Mouse (Mus musculus) right cerebral cortex, postnatal 25 days (tissue): ENCODE data around the gene Tfpt.
"Not testable (repeated sequence)": the region's sequence is repeated elsewhere in the genome, so short reads cannot be mapped to it uniquely, and the experiment has no call there.

ENCODE experiments used
- DNase-seq: peaks from one replicate; pipeline ENCODE4 v3.0.0; 2022

Tfpt gene

GRCm38 (mm10) chr7:3616389-3617241, 13.1 kb downstream of the Tfpt start:
- peak; percentile 21 for DNase-seq

DNA sequence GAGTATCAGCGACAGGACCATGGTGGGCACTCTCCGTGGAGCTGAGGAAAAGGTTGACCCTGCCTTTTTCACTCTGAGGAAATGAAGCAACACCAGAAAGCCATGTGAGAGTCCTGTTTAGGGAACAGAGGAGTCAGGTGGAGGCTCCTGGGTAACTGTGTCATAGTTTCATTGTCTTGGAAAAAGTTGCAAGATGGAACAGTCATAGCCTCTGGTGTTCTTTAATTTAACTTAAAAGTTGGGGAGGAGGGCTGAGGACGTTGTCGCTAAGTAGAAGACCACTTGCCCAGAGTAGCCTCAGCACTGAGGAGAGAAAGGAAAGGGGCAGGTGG, 13.7 kb downstream of the Tfpt start, which contains the start of gene Oscar:
Gene Oscar (minus strand): TSS at position 101 of the 332 bp plus-strand sequence.
- DNase-seq, result no peak

GRCm38 (mm10) chr7:3614021-3614420, 15.7 kb downstream of the Tfpt start:
- DNase-seq, result no peak

GRCm38 (mm10) chr7:3611006-3611405, 18.7 kb downstream of the Tfpt start:
- no peak for DNase-seq

- DNase-seq, result no peak
These were observed 19.3 kb downstream of the Tfpt start for GRCm38 (mm10) chr7:3610437-3610836.

DNA sequence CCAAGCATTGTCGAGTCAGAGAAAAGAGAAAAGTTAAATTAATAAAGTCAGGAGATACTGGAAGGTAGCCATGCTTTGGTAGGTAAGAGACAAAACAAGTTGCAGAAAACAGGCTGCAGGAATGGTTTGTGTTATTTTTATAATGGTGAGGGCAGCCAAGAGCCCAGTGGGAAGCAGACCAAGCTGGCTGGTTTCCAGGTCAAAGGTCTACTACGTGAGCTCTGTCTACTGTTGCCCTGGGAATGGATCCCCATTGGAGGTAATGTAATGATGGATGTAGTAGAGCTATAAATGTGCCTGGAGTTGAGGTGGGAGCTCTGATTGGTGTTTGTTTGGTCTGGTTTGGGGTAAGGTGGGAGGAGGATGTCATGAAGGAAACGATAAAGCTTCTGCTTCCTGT, 20.6 kb downstream of the Tfpt start:
- DNase-seq, result no peak

- no peak for DNase-seq
These were observed 21.1 kb downstream of the Tfpt start for GRCm38 (mm10) chr7:3608668-3609067.

DNA sequence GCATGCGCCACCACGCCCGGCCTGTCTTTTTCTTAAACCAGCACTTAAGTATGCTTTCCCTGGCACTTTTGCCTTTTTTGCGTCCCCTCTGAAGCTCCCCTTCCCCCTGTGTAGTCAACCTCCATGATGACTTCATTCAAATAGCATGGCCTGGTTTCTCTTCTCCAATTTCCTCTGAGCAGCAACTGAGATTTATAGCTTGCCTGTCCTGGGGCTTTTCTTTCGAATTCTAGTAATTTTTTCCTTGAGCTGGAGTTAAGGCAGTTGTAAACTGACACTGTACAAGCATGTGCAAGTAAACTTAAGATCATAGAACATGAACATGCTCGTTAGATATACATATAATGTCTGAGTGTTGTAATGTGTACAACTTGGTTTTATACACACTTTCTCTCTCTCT, 22.3 kb downstream of the Tfpt start:
- DNase-seq, result no peak

DNA sequence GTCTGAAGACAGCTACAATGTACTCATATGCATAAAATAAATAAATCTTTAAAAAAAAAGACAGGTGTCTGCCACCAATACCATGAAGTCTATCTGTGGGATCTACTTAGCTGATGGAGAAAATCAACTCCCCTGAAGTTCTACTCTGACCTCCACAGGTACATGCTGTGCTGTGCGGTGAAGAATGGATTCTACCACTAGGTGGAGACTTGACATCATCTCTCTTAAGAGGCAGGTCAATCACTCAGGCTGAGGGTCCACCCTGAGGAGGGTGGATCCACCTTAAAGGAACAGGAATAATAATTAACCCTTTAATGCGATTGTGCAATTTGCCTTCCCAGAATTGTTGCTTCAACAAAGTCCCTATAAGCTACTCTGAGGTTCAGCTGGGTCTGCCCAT, 22.9 kb downstream of the Tfpt start:
- DNase-seq, result no peak

DNA sequence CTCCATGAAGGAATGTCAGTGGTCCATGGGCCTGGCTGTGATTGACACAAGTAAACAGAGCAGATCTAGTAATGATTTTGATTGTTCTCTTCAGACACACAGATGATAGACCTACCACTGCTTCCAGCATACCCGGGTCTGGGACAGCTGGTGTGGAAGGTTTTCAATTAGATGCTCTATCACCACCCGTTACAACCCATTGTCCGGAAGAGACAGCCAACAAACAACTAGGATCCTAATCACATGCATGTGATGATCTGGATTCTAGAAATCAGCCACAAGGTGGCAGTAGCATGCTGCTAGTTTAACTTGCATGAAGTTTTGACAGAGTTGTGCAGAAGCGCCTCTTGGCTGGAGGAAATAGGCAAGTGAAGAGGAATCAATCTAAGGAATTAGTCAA, 28.6 kb downstream of the Tfpt start:
- DNase-seq, result peak; percentile 53

DNA sequence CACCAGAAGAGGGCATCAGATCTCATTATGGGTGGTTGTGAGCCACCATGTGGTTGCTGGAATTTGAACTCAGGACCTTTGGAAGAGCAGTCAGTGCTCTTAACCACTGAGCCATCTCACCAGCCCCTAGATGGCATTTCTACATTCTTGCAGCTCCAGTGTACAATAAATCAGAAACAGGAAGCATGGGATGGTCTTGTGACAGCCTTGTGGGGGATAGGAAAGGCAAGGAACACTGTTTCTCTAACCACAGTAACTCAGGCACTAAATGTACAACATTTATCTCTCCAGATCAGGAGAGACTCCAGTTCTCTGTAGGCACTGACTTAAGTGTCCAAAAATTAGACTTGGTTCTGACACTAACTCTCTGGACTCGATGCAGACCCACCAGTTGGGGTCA, 32.0 kb downstream of the Tfpt start:
- not testable (repeated sequence) for DNase-seq

DNA sequence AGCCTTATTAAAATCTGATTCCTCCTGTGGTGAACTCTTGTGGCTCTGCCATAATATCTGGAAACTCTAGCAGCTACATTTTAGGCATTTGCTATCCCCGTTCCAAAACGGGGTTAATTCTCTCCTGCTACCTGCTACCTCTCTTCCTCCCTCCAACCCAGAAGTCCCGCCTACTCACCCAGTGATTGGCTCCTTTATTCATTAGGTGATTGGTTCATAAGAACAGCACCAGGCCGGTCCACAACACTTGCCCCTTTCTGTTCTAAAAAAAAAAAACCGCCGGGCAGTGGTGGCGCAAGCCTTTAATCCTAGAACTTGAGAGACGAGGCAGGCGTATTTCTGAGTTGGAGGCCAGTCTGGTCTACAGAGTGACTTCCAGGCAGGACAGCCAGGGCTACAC, 34.6 kb downstream of the Tfpt start:
- DNase-seq, result no peak

DNA sequence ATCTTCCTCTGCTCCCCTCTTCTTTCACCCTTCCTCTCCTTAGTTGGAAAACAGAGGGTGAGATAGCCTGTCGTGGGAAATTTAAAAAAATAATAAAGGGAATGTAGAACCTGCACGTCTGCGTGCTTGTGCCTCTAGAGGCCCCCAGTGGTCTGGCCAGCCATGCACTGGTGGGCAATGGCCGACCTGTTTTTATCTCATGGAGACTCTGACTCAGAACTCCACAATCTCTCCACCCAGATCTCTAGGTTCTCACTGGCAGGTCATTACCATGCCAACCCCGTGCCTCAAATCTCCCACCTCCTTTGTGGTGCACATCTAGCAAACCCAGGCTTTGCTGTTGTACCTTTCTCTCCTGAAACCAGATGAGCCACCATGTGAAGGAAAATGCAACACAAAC, 35.0 kb downstream of the Tfpt start:
- DNase-seq, result no peak

DNA sequence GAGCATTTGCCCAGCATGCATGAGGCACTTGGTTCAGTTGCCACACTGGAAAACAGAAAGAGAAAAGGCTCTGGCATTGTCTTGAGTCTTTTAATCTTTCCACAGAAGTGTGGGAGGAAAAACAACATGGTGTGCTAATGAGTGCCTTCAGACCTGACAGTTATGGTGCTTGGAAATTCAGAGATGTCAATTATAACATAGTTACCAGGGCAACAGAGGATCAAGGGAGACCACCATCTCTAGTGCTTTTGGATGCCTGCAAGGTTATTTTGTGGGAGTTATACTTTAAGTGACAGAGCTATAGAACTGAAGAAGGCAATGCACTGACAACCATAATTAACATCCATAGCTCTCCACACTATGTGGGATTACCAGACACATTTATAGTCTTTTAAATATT, 35.9 kb downstream of the Tfpt start:
- DNase-seq, result no peak

DNA sequence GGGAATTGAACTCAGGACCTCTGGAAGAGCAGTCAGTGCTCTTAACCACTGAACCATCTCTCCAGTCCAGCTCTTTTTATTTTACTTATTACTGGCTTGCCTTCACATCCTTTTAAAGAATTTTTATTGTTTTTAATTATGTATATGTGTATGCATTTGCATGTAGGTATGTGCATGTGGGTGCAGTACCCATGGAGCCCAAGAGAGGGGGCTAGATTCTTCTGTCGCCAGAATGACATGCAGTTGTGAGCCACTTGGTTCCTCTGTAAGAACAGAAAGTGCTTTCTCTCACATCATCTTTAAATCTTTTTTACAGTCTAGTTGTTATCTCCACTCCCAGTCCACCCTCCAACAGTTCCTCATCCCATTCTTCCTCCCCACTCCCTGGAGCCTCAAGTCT, 38.2 kb downstream of the Tfpt start:
- no peak for DNase-seq

DNA sequence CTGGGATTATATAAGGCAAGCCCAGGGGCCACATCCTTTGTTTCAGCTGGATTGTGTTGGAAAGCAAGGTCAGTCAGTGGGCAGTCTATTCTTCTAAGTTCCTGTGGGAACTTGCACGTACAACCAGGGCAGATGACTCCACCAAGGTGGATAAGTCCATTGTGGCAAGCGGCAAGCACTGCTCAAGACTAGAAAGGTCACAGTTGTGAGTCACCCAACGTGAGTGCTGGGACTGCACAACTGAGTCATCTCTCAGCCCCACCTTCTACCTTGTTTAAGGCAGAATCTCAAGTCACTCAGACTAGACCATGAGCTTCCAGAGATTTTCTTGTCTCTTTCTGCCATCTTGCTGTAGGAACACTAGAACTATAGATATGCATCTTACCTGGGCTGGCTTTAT, 39.2 kb downstream of the Tfpt start:
- no peak for DNase-seq

DNA sequence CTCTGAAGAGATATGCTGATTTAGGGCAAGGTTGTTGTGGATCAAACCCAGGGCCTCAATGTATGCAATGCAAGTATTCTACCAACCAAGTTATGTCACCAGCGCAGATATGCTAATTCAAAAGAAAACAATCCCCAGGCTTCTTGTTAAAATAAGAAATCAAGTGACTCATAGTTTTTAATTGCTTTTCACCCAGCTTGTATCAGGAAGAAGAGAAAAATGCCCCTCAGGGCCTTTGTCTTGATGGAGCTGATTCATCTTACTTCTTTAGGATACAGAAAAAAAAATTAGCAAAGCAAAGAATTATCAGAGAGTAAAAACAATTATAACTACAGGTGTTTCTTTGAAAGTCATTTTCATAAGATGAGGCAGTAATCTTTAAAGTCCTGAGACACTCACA, 42.4 kb downstream of the Tfpt start:
- DNase-seq, result no peak

DNA sequence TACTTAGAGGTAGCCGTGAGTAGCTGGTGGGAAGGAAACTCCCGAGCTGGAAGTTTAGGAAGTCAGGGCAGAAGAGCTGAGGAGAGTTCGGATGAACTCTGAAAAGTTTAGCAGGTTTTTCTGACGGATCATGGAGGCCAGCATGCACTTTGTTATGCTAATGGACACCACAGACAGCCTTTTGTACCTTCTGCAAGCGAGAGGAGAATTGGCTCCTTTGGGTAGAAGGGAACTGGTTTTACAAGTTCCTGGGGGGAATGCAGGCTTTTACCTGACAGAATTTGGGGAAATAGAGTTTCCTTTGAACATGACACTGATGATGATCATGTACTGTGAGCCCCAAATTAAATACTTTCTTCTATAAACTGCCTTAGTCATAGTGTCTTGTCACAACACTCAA, 43.5 kb downstream of the Tfpt start:
- no peak for DNase-seq

GRCm38 (mm10) chr7:3585763-3586162, 44.0 kb downstream of the Tfpt start:
- DNase-seq, result no peak

DNA sequence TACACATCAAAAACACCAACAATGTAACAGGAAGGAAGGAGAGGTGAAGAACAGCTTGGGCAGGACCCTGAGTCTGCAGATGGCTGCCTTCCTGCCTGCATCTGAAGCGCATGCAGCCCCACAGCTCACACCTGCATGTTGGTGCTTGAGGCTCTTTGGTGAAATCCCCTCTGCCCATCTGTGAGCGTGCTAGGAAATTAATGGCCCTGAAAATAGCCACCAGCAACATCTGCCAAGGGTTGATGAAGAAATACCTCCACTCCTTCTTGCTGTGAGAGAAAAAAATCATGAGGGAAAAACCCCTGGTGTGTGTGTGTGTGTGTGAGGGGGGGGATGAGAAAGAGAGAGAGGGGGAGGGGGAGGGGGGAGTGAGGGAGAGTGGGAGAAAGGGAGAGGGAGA, 49.7 kb downstream of the Tfpt start:
- DNase-seq, result no peak

DNA sequence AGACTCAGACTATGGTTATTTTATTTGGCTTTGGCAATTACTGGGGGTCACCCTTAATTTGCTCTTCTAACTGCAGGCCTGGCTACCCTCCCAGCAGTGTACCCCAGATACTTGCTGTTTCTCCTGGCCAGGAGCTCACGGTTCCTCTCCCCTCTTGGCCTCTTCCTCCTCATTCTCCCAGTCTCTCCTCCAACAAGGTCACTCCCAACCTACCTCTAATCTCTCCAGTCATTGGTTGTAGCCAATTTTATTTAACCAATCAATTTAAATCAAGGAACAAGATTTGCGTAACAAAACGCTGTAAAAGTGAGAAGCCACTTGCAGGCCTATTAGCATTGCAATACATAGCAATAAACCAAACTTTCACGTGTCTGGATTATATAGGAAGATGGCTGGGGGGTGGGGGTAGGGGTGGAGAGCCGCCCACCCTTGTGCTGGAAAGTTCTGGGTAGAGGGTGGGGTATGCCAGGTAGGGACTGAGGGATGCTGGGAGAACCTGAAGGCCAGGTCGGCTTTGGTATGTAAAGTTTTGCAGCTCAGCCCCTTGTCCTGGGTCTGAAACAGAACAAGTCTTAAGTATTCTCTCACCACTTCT, 50.7 kb downstream of the Tfpt start:
- no peak for DNase-seq

DNA sequence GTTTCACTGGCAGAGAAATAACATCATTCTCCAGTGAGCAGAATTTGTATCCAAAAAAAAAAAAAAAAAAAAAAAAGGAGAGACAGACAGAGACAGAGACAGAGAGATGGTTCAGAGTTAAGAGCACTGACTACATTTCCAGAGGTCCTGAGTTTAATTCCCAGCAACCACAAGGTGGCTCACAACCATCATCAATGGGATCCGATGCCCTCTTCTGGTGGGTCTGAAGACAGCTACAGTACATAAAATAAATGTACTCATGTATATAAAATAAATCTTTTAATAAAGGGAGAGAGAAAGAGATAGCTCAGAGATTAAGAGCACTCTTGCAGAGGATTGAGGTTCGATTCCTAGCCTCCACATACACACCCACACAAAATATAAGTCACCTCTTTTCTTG, 51.5 kb downstream of the Tfpt start:
- DNase-seq, result no peak

DNA sequence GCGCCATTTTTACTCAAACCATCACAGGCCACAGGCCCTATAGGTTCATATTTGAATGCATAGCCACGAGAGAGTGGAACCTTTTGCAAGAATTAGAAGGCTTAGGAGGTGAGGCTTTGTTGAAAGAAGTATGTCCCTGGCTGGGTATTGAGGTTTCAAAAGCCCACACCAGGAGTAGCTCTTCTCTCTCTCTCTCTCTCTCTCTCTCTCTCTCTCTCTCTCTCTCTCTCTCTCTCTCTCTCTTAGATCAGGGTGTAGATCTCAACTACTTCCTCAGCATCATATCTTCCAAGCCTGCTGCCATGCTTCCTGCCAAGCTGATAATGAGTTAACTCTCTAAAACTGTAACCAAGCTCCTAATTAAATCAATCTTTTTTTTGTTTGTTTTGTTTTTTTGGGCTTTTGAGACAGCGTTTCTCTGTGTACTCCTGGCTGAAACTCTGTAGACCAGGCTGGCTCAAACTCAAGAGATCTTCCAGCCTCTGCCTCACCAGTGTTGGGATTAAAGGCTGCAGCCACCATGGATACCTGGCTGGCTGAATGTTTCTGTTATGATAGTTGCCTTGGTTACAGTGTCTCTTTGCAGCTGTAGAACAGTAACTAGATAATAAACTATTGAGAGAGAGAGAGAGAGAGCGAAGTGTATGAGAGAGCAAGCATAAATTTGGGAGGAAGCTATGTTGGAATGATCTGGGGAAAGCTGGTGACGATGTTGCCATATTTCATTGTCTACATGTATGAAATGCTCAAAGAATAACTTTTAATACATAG, 53.2 kb downstream of the Tfpt start:
- no peak for DNase-seq

DNA sequence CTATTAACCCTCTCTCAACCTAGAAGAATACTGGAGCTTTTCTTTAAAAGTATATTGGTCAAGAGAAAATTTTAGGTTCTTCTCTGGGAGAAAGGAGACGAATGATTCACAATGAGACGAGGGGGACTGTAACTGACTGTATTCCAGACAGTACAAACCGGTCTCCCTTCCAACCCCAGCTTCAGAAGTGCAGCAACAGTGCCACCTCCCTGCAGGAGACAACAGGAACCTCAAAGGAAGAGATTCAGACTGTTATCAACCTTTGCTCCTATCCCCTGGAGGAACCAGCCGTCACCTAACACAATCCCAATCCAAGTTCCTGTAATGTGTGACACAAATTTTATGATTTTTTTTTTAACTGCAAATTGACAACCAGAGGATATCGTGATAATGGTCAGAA, 55.5 kb downstream of the Tfpt start:
- DNase-seq, result peak; percentile 33
